Mouse (Mus musculus) lung, embryonic 16.5 days (tissue): ENCODE results near the gene Ubap2l. TPM values are rescaled to one million over a fixed set of nuclear protein-coding genes. Genes with fewer than 3 reads are reported as not detected.

ENCODE experiments used
- ATAC-seq: fragments of 200-750 bp; cut with Nextera tagmentation; 2 replicates; pipeline ENCODE4 v1.8.0; 2017; ENCODE audit warnings: low read depth, mild to moderate bottlenecking, moderate library complexity
- H3K27ac ChIP-seq: fragments of 300-500 bp; sonication (generic); 2 replicates; pipeline ENCODE4 v1.5.1; 2014; ENCODE audit warnings: mild to moderate bottlenecking, control low read depth, low read length
- H3K27me3 ChIP-seq: fragments of 300-500 bp; sonication (generic); 2 replicates; pipeline ENCODE4 v1.6.1; 2014; ENCODE audit warnings: low read depth, low read length, mixed read lengths; ENCODE audit not compliant: control insufficient read depth, insufficient read depth
- H3K36me3 ChIP-seq: fragments of 300-500 bp; sonication (generic); 2 replicates; pipeline ENCODE4 v1.6.1; 2014; ENCODE audit warnings: low read length; ENCODE audit not compliant: control insufficient read depth, insufficient read depth
- H3K4me1 ChIP-seq: fragments of 300-500 bp; sonication (generic); replicated peaks from 2 replicates; pipeline ENCODE4 v1.6.1; 2014; ENCODE audit warnings: low read length, mixed read lengths; ENCODE audit not compliant: control insufficient read depth, insufficient read depth
- H3K4me2 ChIP-seq: fragments of 300-500 bp; sonication (generic); 2 replicates; pipeline ENCODE4 v1.6.1; 2014; ENCODE audit warnings: low read depth, low read length, control low read depth
- H3K4me3 ChIP-seq: fragments of 300-500 bp; sonication (generic); 2 replicates; pipeline ENCODE4 v1.5.1; 2014; ENCODE audit warnings: mild to moderate bottlenecking, low read length, control low read depth
- H3K9ac ChIP-seq: fragments of 300-500 bp; sonication (generic); 2 replicates; pipeline ENCODE4 v1.6.1; 2014; ENCODE audit warnings: low read length, control low read depth
- H3K9me3 ChIP-seq: fragments of 300-500 bp; sonication (generic); 2 replicates; pipeline ENCODE4 v1.6.1; 2016; ENCODE audit warnings: low read length; ENCODE audit not compliant: control insufficient read depth
- WGBS: fragments of 180-500 bp; shearing (Covaris S2); extraction: QIAGEN DNeasy Blood & Tissue Kit; methylation state at CpG from one replicate; pipeline ENCODE4 v1.1.7; 2014; 5-methylcytosine and 5-hydroxymethylcytosine counted together
- microRNA counts: library from miRNA; unstranded; fragments of <30 nt; microRNA quantifications from one replicate; lab custom pipeline; 2016
- microRNA-seq: library from miRNA; unstranded; fragments of <30 nt; microRNA quantifications from one replicate; pipeline ENCODE4, GENCODE M21; 2016
- polyA plus RNA-seq: library from polyadenylated mRNA; unstranded; fragments of >200 nt; fragmentation: Nextera tagmentation; extraction: Ambion mirVana; gene quantifications from 2 replicates; pipeline ENCODE4 v1.2.1, GENCODE M21; 2015

Gene Ubap2l
- polyA plus RNA-seq, 1 experiment from 2014 or later = 167 TPM

GRCm38 (mm10) chr3:89956177-89956971 is 96.1 kb downstream of the Ubap2l start:
- no peak for ATAC-seq
- no peak overlapping the region for H3K4me3 ChIP-seq
- 87% methylated on average over 7 of the region's 7 CpGs for WGBS
- peaks cover 44% of the 10 kb centered on the region for H3K36me3 ChIP-seq
- no peaks in the 10 kb centered on the region for H3K27me3 ChIP-seq
- H3K9ac ChIP-seq = no peak overlapping the region
- H3K4me2 ChIP-seq = no peak overlapping the region
- no peak overlapping the region for H3K27ac ChIP-seq
- H3K9me3 ChIP-seq = no peaks in the 10 kb centered on the region
- peaks cover 13% of the 10 kb centered on the region for H3K4me1 ChIP-seq

DNA sequence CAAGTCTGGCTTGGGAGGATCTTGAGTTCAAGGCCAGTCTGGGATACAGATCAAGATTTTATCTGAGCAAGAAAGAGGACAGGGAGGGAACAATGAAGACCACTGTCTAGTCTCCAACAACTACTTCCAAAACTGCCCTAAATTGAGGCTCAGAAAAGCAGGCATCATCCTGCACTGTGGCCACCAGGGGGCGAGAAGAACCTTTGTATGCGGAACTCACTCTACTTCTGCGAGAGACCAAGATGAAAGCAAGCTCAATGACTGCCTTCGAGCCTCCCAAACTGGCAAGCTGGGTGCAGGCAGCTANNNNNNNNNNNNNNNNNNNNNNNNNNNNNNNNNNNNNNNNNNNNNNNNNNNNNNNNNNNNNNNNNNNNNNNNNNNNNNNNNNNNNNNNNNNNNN is 99.0 kb downstream of the Ubap2l start:
- 4% methylated on average over 4 of the region's 4 CpGs for WGBS
- ATAC-seq = peak; percentile 74; the same call in 1 of the 2 replicates
- Histone ChIP-seq H3K4me1 (no peaks in the 10 kb centered on the region), H3K9ac (no peak overlapping the region), H3K4me2 (no peak overlapping the region), H3K4me3 (no peak overlapping the region), H3K27ac (no peak overlapping the region), H3K27me3 (no peaks in the 10 kb centered on the region), H3K36me3 (peaks cover 67% of the 10 kb centered on the region), H3K9me3 (no peaks in the 10 kb centered on the region)

MicroRNA genes within 50 kb of the gene (microRNA counts, 519-probe panel; counts per million panel counts)
- 3,749 counts per million, percentile 76 among the panel's probes with 10 or more counts for microRNA mmu-miR-190b (lab: Ali Mortazavi, UCI)

Small RNA genes within 50 kb of the gene (microRNA-seq; reads per million reads assigned to microRNA genes)
- gene Mir190b = 12.2 reads per million, percentile 27 among the genes with 10 or more reads in this experiment
- gene Mir7669 = 1.6 reads per million

Other genes starting within 250 kb of the Ubap2l start
- 8.8 and 9.3 TPM in 2 replicates for gene She, start 221.3 kb downstream of the Ubap2l start, polyA plus RNA-seq
- 5.2 and 5.6 TPM in 2 replicates for gene Il6ra, start 139.4 kb downstream of the Ubap2l start, polyA plus RNA-seq
- gene Atp8b2, start 89.1 kb downstream of the Ubap2l start, polyA plus RNA-seq = 14.8 and 16.5 TPM in 2 replicates
- 152 and 155 TPM in 2 replicates for gene Hax1, start 53.8 kb downstream of the Ubap2l start, polyA plus RNA-seq
- gene 4933434E20Rik, start 992 bp downstream of the Ubap2l start, polyA plus RNA-seq = 148 and 168 TPM in 2 replicates
- 656 and 695 TPM in 2 replicates for gene Tpm3, start 20.0 kb upstream of the Ubap2l start, polyA plus RNA-seq
- gene Nup210l, start 51.5 kb upstream of the Ubap2l start, polyA plus RNA-seq = 0.41 and 0.44 TPM in 2 replicates
- gene Rps27, start 161.0 kb upstream of the Ubap2l start, polyA plus RNA-seq = 1,630 and 1,729 TPM in 2 replicates
- gene Rab13, start 161.1 kb upstream of the Ubap2l start, polyA plus RNA-seq = 41.5 and 43.6 TPM in 2 replicates
- gene Jtb, start 179.0 kb upstream of the Ubap2l start, polyA plus RNA-seq = 91.0 and 93.6 TPM in 2 replicates
- 5.8 TPM in 2 replicates for gene Creb3l4, start 190.9 kb upstream of the Ubap2l start, polyA plus RNA-seq
- 105 and 110 TPM in 2 replicates for gene Slc39a1, start 195.5 kb upstream of the Ubap2l start, polyA plus RNA-seq
- gene Crtc2, start 201.5 kb upstream of the Ubap2l start, polyA plus RNA-seq = 25.5 and 28.4 TPM in 2 replicates
- 3.6 and 3.7 TPM in 2 replicates for gene Dennd4b, start 212.6 kb upstream of the Ubap2l start, polyA plus RNA-seq
- 11.3 and 11.4 TPM in 2 replicates for gene Gatad2b, start 240.6 kb upstream of the Ubap2l start, polyA plus RNA-seq